Mouse (Mus musculus): Measurements from ENCODE around the gene Plet1. TPM values are rescaled to one million over a fixed set of nuclear protein-coding genes. Genes with fewer than 3 reads are reported as not detected.

Gene Plet1
- polyA plus RNA-seq, 1 experiment = not detected

DNA sequence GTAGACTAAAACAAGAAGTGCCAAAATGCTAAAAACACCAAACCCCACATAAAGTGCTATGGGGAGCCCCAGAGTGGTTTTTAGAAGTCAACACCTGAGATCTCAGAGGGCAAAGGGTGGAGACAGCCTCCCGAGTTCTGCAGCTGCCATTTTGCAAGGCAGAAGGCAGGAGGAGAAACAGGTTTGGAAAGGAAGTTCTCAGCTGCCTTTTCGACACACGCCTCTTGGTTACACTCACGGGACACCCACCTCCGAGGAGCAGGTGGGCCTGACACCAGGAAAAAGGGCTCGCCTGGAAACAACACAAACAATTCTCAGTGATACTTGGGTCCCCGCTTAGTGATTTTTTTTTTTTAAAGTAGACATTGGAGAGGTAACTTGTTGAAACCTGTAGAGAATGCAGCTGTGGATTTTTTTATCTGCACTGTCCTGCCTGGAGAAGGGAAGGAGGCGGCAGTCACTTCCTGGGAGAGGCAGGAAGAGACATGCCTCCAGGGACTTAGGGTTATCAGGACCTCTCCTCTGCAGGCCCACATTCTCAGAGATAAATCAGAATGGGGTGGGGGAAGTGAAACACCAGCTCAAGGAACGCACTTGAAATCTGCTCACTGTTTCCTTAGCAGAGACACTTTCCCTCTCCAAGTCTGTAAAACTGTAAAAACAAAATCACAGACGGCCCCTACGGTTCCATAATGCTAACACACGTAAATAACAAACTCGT is 23.0 kb upstream of the Plet1 start:
- TF ChIP-seq POLR2A (IDR thresholded peaks at IDR 0.05; ENCODE audit: borderline replicate concordance, low read depth, low read length) = no peak
- no peak for TF ChIP-seq CTCF (IDR thresholded peaks at IDR 0.05; ENCODE audit: low read depth, low read length)
- Histone ChIP-seq H3K4me1 (ENCODE audit: control insufficient read depth, insufficient read depth, low read length) (peaks cover 16% of the 10 kb centered on the region), H3K4me3 (ENCODE audit: insufficient read depth, low read length) (no peak overlapping the region), H3K27ac (ENCODE audit: insufficient read depth, low read depth, low read length) (no peak overlapping the region)

DNA sequence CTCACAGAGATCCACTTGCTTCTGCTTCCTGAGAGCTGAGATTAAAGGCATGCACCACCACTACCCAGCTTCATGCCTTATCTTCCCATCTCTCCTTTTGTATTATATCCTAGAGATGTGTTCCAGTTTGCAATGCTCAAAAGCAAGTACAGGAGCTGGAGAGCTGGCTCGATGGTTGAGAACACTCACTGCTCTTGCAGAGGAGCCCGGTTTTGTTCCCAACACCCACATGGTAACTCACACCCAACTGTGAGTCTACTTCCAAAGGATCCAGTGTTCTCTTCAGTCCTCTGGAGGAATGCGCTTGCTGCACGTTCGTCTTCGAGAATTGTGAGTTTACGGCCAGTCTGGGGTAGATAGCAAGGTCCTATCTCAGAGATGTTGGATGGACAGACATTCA is 19.0 kb upstream of the Plet1 start:
- TF ChIP-seq CTCF (IDR thresholded peaks at IDR 0.05; ENCODE audit: low read depth, low read length) (no peak), POLR2A (IDR thresholded peaks at IDR 0.05; ENCODE audit: borderline replicate concordance, low read depth, low read length) (no peak)
- no peak overlapping the region for H3K4me3 ChIP-seq (ENCODE audit: insufficient read depth, low read length)
- peaks cover 30% of the 10 kb centered on the region for H3K4me1 ChIP-seq (ENCODE audit: control insufficient read depth, insufficient read depth, low read length)
- H3K27ac ChIP-seq (ENCODE audit: insufficient read depth, low read depth, low read length) = no peak overlapping the region

DNA sequence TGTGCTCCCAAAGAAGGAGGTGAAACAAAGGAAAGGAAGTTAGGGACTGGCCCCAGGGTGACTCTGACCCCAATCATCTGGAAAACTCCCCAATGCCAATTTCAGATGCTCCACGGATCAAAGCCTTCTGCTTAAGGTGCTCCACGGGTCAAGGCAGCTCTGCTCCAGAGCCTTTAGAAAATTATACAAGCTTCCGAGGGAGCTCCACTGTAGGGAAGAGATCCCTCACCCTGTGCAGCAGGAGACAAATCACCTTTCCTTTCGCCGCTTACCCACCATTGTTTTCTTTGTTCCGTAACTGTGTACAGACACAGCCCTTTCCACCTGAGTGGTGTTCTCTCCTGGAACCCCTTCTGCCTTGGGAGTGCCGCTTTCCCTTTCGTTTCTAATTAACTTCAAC is 18.6 kb upstream of the Plet1 start:
- Histone ChIP-seq H3K4me1 (ENCODE audit: control insufficient read depth, insufficient read depth, low read length) (peaks cover 27% of the 10 kb centered on the region), H3K4me3 (ENCODE audit: insufficient read depth, low read length) (no peak overlapping the region), H3K27ac (ENCODE audit: insufficient read depth, low read depth, low read length) (no peak overlapping the region)
- TF ChIP-seq POLR2A (IDR thresholded peaks at IDR 0.05; ENCODE audit: borderline replicate concordance, low read depth, low read length) (no peak), CTCF (IDR thresholded peaks at IDR 0.05; ENCODE audit: low read depth, low read length) (no peak)

DNA sequence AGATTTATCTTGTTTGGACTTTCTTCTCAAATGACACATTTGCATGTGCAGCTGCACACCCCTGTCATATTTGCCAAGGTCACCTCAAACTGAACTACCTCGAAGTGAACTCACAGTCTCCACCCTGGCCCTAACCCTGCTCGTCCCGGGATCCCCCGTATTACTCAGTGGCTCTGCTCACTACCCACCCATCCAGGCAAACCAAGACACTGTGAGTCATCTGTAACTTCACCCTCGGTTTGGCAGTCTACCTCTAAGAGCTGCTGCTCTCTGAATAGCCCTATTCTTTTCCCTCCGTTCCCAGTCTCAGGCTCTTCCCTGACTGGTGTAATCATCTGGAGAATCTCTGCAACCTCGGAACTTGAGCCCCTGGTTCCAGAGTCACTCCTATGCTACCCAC is 17.7 kb upstream of the Plet1 start:
- Histone ChIP-seq H3K27ac (ENCODE audit: insufficient read depth, low read depth, low read length) (no peak overlapping the region), H3K4me1 (ENCODE audit: control insufficient read depth, insufficient read depth, low read length) (peaks cover 19% of the 10 kb centered on the region), H3K4me3 (ENCODE audit: insufficient read depth, low read length) (no peak overlapping the region)
- TF ChIP-seq POLR2A (IDR thresholded peaks at IDR 0.05; ENCODE audit: borderline replicate concordance, low read depth, low read length) (no peak), CTCF (IDR thresholded peaks at IDR 0.05; ENCODE audit: low read depth, low read length) (no peak)

DNA sequence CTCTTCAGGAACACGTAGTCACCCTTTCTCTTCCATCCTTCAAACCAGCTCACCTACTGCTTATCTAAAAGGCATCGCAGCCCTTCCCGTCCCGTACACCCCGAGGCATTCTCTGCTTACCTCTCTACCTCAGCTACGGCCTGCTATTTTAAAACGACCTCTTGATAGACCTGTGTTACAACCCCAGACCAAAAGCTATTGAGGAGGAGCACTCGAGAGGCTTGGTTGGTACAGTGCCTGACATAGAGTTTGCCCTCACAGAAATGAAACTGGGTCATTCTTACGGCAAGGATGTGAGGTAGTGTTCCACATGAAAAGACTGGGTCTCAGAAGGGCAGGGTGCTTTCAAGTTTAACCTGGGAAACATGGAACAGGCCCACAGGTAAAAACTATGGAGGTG is 17.1 kb upstream of the Plet1 start:
- peaks cover 19% of the 10 kb centered on the region for H3K4me1 ChIP-seq (ENCODE audit: control insufficient read depth, insufficient read depth, low read length)
- H3K4me3 ChIP-seq (ENCODE audit: insufficient read depth, low read length) = no peak overlapping the region
- no peak overlapping the region for H3K27ac ChIP-seq (ENCODE audit: insufficient read depth, low read depth, low read length)
- TF ChIP-seq CTCF (IDR thresholded peaks at IDR 0.05; ENCODE audit: low read depth, low read length) (no peak), POLR2A (IDR thresholded peaks at IDR 0.05; ENCODE audit: borderline replicate concordance, low read depth, low read length) (no peak)

DNA sequence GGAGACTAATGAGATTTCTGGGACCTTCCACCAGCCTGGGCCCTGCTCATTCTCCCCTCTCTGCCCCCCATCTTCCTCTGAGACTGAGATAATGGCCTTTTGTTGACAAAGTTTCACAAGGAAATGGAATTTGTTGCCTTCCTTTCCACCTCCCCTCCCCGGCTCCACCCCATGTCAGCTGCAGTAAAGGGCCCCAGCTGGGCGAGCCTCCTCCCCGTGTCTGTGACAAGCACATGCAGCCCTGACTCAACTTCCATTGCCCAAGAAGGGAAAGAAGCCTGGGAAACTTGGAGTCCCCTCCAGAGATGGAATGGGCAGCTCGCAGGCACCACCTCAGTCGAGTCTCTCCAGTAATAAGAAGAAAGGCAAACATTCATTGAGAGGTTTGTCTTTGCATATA is 15.5 kb upstream of the Plet1 start:
- no peak for TF ChIP-seq CTCF (IDR thresholded peaks at IDR 0.05; ENCODE audit: low read depth, low read length)
- no peak for TF ChIP-seq POLR2A (IDR thresholded peaks at IDR 0.05; ENCODE audit: borderline replicate concordance, low read depth, low read length)
- Histone ChIP-seq H3K4me1 (ENCODE audit: control insufficient read depth, insufficient read depth, low read length) (peaks cover 25% of the 10 kb centered on the region), H3K4me3 (ENCODE audit: insufficient read depth, low read length) (no peak overlapping the region), H3K27ac (ENCODE audit: insufficient read depth, low read depth, low read length) (no peak overlapping the region)

DNA sequence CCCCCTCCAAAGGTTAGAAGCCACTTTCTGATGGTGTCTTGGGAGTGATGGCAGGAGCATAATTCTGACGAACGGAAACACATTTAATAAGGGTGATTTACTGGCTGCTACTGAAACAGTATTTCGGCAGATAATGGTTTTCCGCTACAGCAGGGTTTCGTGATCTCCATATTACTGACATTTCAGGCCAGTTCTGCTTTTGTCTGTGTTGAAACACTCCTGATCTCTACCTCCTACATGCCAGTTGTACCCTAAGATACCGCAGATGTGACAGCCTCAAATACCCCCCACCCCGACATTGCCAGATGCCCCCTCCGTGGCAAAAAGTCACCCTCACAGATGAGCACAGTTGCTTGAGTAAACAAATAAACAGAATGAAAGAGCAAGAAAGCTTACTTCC is 14.8 kb upstream of the Plet1 start:
- TF ChIP-seq CTCF (IDR thresholded peaks at IDR 0.05; ENCODE audit: low read depth, low read length) (no peak), POLR2A (IDR thresholded peaks at IDR 0.05; ENCODE audit: borderline replicate concordance, low read depth, low read length) (no peak)
- Histone ChIP-seq H3K4me1 (ENCODE audit: control insufficient read depth, insufficient read depth, low read length) (peaks cover 25% of the 10 kb centered on the region), H3K27ac (ENCODE audit: insufficient read depth, low read depth, low read length) (no peak overlapping the region), H3K4me3 (ENCODE audit: insufficient read depth, low read length) (no peak overlapping the region)

DNA sequence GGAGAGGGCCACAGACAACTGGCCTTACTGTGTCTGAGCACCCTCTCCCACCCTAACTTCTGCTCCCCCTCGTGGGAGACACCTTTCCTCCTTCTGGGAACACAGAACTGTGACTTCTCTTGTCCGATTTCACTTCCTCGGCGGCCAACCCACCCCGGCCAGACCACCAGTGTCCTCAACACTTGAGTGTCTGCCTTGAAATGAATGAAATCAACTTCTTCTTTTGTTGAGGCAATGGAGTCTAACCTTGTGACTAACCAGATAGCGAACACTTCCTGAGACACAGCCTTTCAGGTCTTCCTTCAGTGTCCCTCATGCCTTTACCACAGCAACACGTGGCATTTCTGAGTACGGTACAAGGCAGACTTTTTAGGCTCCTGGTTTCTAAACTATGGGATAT is 11.6 kb upstream of the Plet1 start:
- Histone ChIP-seq H3K27ac (ENCODE audit: insufficient read depth, low read depth, low read length) (no peak overlapping the region), H3K4me1 (ENCODE audit: control insufficient read depth, insufficient read depth, low read length) (peaks cover 28% of the 10 kb centered on the region), H3K4me3 (ENCODE audit: insufficient read depth, low read length) (no peak overlapping the region)
- TF ChIP-seq CTCF (IDR thresholded peaks at IDR 0.05; ENCODE audit: low read depth, low read length) (no peak), POLR2A (IDR thresholded peaks at IDR 0.05; ENCODE audit: borderline replicate concordance, low read depth, low read length) (no peak)

DNA sequence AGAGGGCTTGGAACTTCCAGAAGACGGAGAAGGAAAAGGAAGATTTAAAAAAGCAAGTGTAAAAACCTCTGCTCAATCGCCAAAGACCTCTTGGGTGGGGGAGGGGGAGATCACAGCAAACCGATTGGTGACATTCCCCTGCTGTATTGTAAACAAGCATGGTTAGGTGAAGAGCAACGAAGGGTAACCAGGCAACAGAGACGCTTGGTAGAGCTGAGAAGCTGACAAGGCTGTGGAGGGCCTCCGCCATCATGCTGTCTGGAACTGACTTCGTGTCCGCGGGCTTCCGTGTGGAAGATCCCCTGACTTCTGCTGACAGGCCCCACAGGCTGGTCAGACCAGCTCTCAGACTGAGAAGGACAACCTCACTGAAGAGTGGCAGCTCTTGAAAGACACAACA is 8.8 kb upstream of the Plet1 start:
- H3K4me3 ChIP-seq (ENCODE audit: insufficient read depth, low read length) = no peak overlapping the region
- TF ChIP-seq CTCF (IDR thresholded peaks at IDR 0.05; ENCODE audit: low read depth, low read length) (no peak), POLR2A (IDR thresholded peaks at IDR 0.05; ENCODE audit: borderline replicate concordance, low read depth, low read length) (no peak)
- H3K27ac ChIP-seq (ENCODE audit: insufficient read depth, low read depth, low read length) = no peak overlapping the region
- H3K4me1 ChIP-seq (ENCODE audit: control insufficient read depth, insufficient read depth, low read length) = peaks cover 14% of the 10 kb centered on the region

DNA sequence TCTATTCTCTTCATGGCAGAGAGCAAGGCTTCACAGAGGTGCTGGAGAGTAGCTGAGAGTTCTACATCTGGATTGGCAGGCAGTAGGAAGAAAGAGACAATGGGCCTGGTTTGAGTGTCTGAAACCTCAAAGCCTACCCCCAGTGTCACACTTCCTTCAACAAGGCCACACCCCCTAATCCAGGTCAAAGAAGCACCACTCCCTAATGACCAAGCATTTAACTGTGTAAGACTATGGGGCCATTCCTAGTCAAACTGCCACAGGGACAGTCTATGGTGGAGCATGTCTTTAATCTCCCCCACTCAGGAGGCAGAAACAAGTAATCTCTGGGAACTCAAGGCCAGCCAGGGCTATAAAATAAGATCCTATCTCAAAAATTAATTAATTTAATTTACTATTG is 3.5 kb upstream of the Plet1 start:
- H3K27ac ChIP-seq (ENCODE audit: insufficient read depth, low read depth, low read length) = no peak overlapping the region
- peaks cover 7% of the 10 kb centered on the region; the same call in 1 of the 2 replicates for H3K4me1 ChIP-seq (ENCODE audit: control insufficient read depth, insufficient read depth, low read length)
- no peak overlapping the region for H3K4me3 ChIP-seq (ENCODE audit: insufficient read depth, low read length)
- no peak for TF ChIP-seq POLR2A (IDR thresholded peaks at IDR 0.05; ENCODE audit: borderline replicate concordance, low read depth, low read length)
- no peak for TF ChIP-seq CTCF (IDR thresholded peaks at IDR 0.05; ENCODE audit: low read depth, low read length)
